Mouse (Mus musculus) neural tube, embryonic 14.5 days (tissue): ENCODE data around the gene Mecom. TPM values are rescaled to one million over a fixed set of nuclear protein-coding genes. Genes with fewer than 3 reads are reported as not detected.
A peak's percentile ranks its signal among the peaks of the same experiment; 100 is the strongest.

Source experiments
- ATAC-seq: fragments of 200-750 bp; cut with Nextera tagmentation; 2 replicates; pipeline ENCODE4 v1.8.0; 2017; ENCODE audit warnings: low read depth, mild to moderate bottlenecking, moderate TSS enrichment, moderate library complexity
- H3K27ac ChIP-seq: fragments of 300-500 bp; sonication (generic); 2 replicates; pipeline ENCODE4 v1.5.1; 2014; ENCODE audit warnings: low read depth, mild to moderate bottlenecking, control low read depth, low read length, moderate library complexity, mixed read lengths
- H3K27me3 ChIP-seq: fragments of 300-500 bp; sonication (generic); 2 replicates; pipeline ENCODE4 v1.6.1; 2014; ENCODE audit warnings: low read length; ENCODE audit not compliant: control insufficient read depth, insufficient read depth
- H3K36me3 ChIP-seq: fragments of 300-500 bp; sonication (generic); 2 replicates; pipeline ENCODE4 v1.6.1; 2014; ENCODE audit warnings: low read length, mixed read lengths; ENCODE audit not compliant: control insufficient read depth, insufficient read depth
- H3K4me1 ChIP-seq: fragments of 300-500 bp; sonication (generic); 2 replicates; pipeline ENCODE4 v1.6.1; 2014; ENCODE audit warnings: low read length; ENCODE audit not compliant: control insufficient read depth, insufficient read depth
- H3K4me2 ChIP-seq: fragments of 300-500 bp; sonication (generic); 2 replicates; pipeline ENCODE4 v1.6.1; 2014; ENCODE audit warnings: mild to moderate bottlenecking, low read depth, low read length, control low read depth
- H3K4me3 ChIP-seq: fragments of 300-500 bp; sonication (generic); 2 replicates; pipeline ENCODE4 v1.5.1; 2014; ENCODE audit warnings: low read depth, low read length, control low read depth, mixed read lengths
- H3K9ac ChIP-seq: fragments of 300-500 bp; sonication (generic); replicated peaks from 2 replicates; pipeline ENCODE4 v1.6.1; 2014; ENCODE audit warnings: low read depth, mild to moderate bottlenecking, control low read depth, low read length, mixed read lengths
- H3K9me3 ChIP-seq: fragments of 300-500 bp; sonication (generic); 2 replicates; pipeline ENCODE4 v1.6.1; 2016; ENCODE audit warnings: low read length; ENCODE audit not compliant: control insufficient read depth
- WGBS: fragments of 180-500 bp; shearing (Covaris S2); extraction: QIAGEN DNeasy Blood & Tissue Kit; methylation state at CpG from one replicate; pipeline ENCODE4 v1.1.7; 2014; 5-methylcytosine and 5-hydroxymethylcytosine counted together
- polyA plus RNA-seq: library from polyadenylated mRNA; unstranded; fragments of >200 nt; fragmentation: Nextera tagmentation; extraction: Ambion mirVana; gene quantifications from 2 replicates; pipeline ENCODE4 v1.2.1, GENCODE M21; 2014

Gene Mecom
- polyA plus RNA-seq, 1 experiment from 2014 or later = 6.4 TPM

DNA sequence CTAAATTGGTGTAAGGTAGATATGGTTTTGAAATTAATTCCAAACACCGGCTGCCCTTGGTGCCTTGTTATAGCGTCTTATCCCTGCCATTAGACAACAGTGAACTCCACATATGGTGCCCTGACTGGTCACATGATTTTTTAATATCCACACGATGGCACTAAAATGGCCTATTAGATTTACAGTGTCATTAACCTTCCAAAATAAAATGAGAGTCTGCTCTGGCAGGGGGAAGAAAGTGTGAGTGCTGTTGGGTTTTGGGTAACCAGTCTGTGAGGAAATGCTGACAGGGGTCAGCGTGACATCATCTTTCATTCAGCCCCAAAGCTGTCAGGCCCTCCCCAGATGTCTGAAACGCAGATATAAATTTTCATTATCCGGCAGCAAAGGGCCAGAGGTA is 461.7 kb downstream of the Mecom start:
- WGBS = 44% methylated on average over 6 of the region's 6 CpGs
- no peaks in the 10 kb centered on the region for H3K4me1 ChIP-seq
- ATAC-seq = no peak; the same call in 1 of the 2 replicates
- no peaks in the 10 kb centered on the region for H3K36me3 ChIP-seq
- H3K27ac ChIP-seq = no peak overlapping the region
- no peaks in the 10 kb centered on the region for H3K9me3 ChIP-seq
- H3K4me3 ChIP-seq = no peak overlapping the region
- no peak overlapping the region for H3K4me2 ChIP-seq
- H3K27me3 ChIP-seq = no peaks in the 10 kb centered on the region
- H3K9ac ChIP-seq = no peak overlapping the region

DNA sequence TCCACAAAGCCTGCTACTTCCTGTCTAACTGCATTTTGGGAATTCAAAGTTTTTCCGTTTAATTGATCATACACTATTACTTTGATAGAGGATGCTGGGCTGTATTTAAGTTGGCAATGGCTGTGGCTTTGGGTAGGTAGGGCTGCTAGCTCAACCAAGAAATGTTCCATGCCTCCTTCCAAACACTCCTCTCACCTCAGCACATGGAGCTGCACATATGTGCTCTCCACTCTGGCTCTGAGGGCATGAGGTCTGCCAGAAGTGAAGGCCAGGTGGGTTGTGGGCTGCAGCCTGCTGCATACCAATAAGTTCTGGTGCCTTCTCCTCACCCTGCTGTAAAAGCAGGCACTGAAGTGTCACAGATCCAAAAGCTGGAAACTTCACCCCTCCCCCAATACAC is 464.0 kb downstream of the Mecom start:
- no peak overlapping the region for H3K27ac ChIP-seq
- no peak overlapping the region for H3K4me2 ChIP-seq
- 76% methylated on average over 1 of the region's 1 CpGs for WGBS
- H3K27me3 ChIP-seq = no peaks in the 10 kb centered on the region
- no peaks in the 10 kb centered on the region for H3K9me3 ChIP-seq
- no peaks in the 10 kb centered on the region for H3K36me3 ChIP-seq
- H3K4me3 ChIP-seq = no peak overlapping the region
- no peaks in the 10 kb centered on the region for H3K4me1 ChIP-seq
- ATAC-seq = no peak
- no peak overlapping the region for H3K9ac ChIP-seq

GRCm38 (mm10) chr3:30083268-30083667 is 464.5 kb downstream of the Mecom start:
- no peaks in the 10 kb centered on the region for H3K9me3 ChIP-seq
- no peak overlapping the region for H3K4me2 ChIP-seq
- no peak overlapping the region for H3K9ac ChIP-seq
- H3K4me3 ChIP-seq = no peak overlapping the region
- H3K36me3 ChIP-seq = no peaks in the 10 kb centered on the region
- ATAC-seq = no peak
- H3K27ac ChIP-seq = no peak overlapping the region
- WGBS = 85% methylated on average over 9 of the region's 9 CpGs
- H3K27me3 ChIP-seq = no peaks in the 10 kb centered on the region
- no peaks in the 10 kb centered on the region for H3K4me1 ChIP-seq

GRCm38 (mm10) chr3:30080827-30081226 is 467.0 kb downstream of the Mecom start:
- Histone ChIP-seq H3K4me3 (no peak overlapping the region), H3K27ac (no peak overlapping the region), H3K36me3 (no peaks in the 10 kb centered on the region), H3K9ac (no peak overlapping the region), H3K4me1 (no peaks in the 10 kb centered on the region), H3K9me3 (no peaks in the 10 kb centered on the region), H3K4me2 (no peak overlapping the region), H3K27me3 (no peaks in the 10 kb centered on the region)
- ATAC-seq = peak; percentile 51; the same call in 1 of the 2 replicates
- 37% methylated on average over 7 of the region's 7 CpGs for WGBS

DNA sequence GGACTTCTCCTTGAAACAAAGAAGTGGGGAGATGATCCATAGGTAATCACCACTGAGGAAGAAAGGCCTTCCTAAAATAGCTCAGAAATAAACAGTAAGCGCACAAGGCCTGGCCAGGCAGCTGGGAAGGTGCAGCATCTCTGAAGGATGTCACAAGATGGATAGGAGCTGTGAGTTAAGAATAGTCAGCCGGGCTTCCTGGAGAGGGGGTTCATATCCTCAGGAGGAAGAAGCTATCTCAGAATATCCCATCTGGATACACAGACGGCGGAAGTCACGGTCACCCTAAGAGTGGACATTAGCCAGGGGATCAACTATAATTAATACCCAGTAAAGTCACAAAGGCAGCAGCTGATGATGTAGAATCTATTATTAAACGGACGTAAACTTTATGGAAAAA is 471.3 kb downstream of the Mecom start:
- 90% methylated on average over 7 of the region's 7 CpGs for WGBS
- H3K9me3 ChIP-seq = no peaks in the 10 kb centered on the region
- no peak overlapping the region for H3K4me2 ChIP-seq
- H3K4me3 ChIP-seq = no peak overlapping the region
- no peaks in the 10 kb centered on the region for H3K27me3 ChIP-seq
- no peak for ATAC-seq
- no peak overlapping the region for H3K9ac ChIP-seq
- H3K27ac ChIP-seq = no peak overlapping the region
- H3K4me1 ChIP-seq = no peaks in the 10 kb centered on the region
- no peaks in the 10 kb centered on the region for H3K36me3 ChIP-seq

DNA sequence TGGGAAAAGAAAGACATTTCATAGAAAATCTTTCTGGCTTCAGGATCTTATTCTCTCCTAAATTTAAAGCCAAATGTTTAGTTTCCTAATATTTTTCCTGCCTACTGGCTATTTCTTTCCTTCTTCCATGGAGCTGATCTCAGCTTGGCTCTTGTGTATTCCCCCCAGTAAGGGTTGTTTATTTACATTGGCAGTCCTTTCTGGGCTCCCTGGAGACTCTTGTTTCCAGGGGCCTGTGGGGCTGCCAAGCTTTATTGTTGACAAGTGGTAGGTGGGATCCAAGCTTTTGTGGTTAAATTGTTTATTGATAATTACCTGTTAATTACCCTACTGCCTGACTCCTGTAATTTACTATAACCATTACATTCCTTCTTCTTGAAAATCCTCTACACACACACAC is 476.5 kb downstream of the Mecom start:
- no peaks in the 10 kb centered on the region for H3K4me1 ChIP-seq
- no peak overlapping the region for H3K4me3 ChIP-seq
- H3K27ac ChIP-seq = no peak overlapping the region
- no peak overlapping the region for H3K4me2 ChIP-seq
- H3K9me3 ChIP-seq = no peaks in the 10 kb centered on the region
- H3K27me3 ChIP-seq = no peaks in the 10 kb centered on the region
- no peak for ATAC-seq
- H3K36me3 ChIP-seq = no peaks in the 10 kb centered on the region
- no peak overlapping the region for H3K9ac ChIP-seq

DNA sequence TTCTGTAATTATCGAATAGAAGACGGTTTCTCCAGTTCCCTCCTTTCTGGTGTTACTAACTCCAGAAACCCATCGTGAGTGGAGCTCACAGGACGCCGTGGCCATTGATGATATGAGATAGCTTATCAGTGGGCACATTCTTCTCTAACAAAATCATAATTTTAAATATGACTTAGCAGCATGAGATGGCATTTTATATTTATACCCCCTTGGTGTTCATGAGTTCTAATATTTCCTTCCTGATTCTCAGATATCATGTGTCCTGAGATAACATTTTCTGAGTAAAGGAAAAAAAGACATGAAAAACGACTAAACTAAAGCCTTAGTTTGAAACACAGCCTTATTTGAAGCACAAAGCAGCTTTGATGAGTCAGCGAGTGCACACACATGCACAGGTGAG is 481.3 kb downstream of the Mecom start:
- H3K27ac ChIP-seq = no peak overlapping the region
- WGBS = 68% methylated on average over 7 of the region's 7 CpGs
- no peak for ATAC-seq
- H3K36me3 ChIP-seq = no peaks in the 10 kb centered on the region
- H3K27me3 ChIP-seq = no peaks in the 10 kb centered on the region
- no peak overlapping the region for H3K4me2 ChIP-seq
- no peaks in the 10 kb centered on the region for H3K4me1 ChIP-seq
- no peaks in the 10 kb centered on the region for H3K9me3 ChIP-seq
- no peak overlapping the region for H3K4me3 ChIP-seq
- no peak overlapping the region for H3K9ac ChIP-seq

GRCm38 (mm10) chr3:30060058-30060457 is 487.8 kb downstream of the Mecom start:
- Histone ChIP-seq H3K4me3 (no peak overlapping the region), H3K4me2 (no peak overlapping the region), H3K9ac (no peak overlapping the region), H3K4me1 (no peaks in the 10 kb centered on the region), H3K27me3 (no peaks in the 10 kb centered on the region), H3K36me3 (no peaks in the 10 kb centered on the region), H3K9me3 (no peaks in the 10 kb centered on the region), H3K27ac (no peak overlapping the region)
- no peak for ATAC-seq
- WGBS = 93% methylated on average over 7 of the region's 7 CpGs

DNA sequence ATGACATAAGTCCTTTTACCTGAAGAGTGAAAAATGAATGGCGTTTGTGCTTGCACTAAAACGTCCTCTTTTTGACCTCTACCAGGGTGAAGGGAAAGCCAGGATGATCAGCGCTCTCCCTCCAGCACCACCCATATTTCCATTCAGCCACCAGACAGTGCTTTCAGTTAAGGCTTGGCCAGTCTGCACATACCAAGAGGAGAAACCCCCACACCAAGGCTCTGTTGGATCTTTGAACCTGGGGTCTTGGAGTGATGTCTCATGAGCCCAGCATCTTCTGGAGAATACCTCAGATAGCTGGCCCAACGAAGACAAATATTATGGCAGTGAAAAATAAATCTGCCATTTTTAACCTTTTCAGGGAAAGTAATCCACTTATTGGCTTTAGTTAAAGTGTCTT is 488.2 kb downstream of the Mecom start:
- Histone ChIP-seq H3K4me2 (no peak overlapping the region), H3K27ac (no peak overlapping the region), H3K27me3 (no peaks in the 10 kb centered on the region), H3K4me1 (no peaks in the 10 kb centered on the region), H3K36me3 (no peaks in the 10 kb centered on the region), H3K9me3 (no peaks in the 10 kb centered on the region), H3K9ac (no peak overlapping the region), H3K4me3 (no peak overlapping the region)
- no peak for ATAC-seq
- WGBS = 80% methylated on average over 4 of the region's 4 CpGs

DNA sequence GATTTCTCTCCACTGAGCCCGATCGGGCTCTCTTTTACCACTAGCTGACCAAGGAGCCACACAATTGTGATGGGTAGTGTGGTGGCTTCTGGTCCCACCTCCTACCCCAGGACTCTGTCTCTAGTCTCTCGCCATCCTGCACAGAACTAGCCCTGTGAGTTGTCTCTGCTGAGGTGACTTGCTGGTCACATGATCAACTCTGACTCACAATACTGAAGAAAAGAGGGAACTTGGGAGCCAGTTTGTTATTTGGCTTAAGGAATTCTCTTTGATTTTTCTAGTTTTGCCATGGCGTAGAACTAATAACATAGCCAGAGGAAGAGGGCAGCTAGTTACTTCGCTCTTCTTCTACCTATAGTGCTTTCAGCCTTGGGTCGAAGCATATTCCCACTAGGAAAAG is 496.5 kb downstream of the Mecom start:
- Histone ChIP-seq H3K36me3 (no peaks in the 10 kb centered on the region), H3K4me2 (no peak overlapping the region), H3K27ac (no peak overlapping the region), H3K4me3 (no peak overlapping the region), H3K27me3 (no peaks in the 10 kb centered on the region), H3K9ac (no peak overlapping the region), H3K4me1 (no peaks in the 10 kb centered on the region), H3K9me3 (no peaks in the 10 kb centered on the region)
- ATAC-seq = no peak
- 71% methylated on average over 6 of the region's 6 CpGs for WGBS
